Mouse (Mus musculus) C2C12 (cell line): ENCODE measurements around the gene Il12b.

Experiments
- CTCF ChIP-seq: IDR thresholded peaks from one replicate; pipeline ENCODE4 v1.5.1; 2011; ENCODE audit not compliant: control insufficient read depth, insufficient read depth, insufficient read length
- FOSL1 ChIP-seq: IDR thresholded peaks from one replicate; pipeline ENCODE4 v1.8.0; 2011; ENCODE audit warnings: mild to moderate bottlenecking, low read length; ENCODE audit not compliant: poor library complexity, insufficient read depth, severe bottlenecking

DNA sequence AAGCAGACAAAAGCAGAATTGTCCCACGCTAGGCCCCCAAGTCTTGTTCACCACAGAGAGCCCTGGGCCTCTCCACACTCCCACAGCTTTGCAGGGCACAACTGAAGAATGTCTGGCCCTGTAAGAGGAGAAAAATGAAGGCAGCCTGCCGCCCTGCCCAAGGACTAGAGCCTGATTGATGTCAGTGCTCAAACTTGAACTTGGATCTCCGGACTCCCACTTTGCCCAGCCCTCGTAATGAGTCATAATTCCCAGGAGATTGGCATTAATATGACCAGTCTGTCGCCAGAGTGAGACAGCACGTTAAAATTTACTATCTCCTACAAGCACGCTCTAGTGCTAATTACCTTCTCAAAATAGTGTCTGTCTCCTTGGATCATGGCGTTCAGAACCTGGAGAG is 25.1 kb downstream of the Il12b start:
- TF ChIP-seq FOSL1 (peak; percentile 18), CTCF (no peak)
